Mouse (Mus musculus): ENCODE measurements around the gene Il4i1. TPM values are rescaled to one million over a fixed set of nuclear protein-coding genes. Genes with fewer than 3 reads are reported as not detected.

Il4i1 gene
- polyA plus RNA-seq, 1 experiment from 2014 or later, result 0.78 TPM

DNA sequence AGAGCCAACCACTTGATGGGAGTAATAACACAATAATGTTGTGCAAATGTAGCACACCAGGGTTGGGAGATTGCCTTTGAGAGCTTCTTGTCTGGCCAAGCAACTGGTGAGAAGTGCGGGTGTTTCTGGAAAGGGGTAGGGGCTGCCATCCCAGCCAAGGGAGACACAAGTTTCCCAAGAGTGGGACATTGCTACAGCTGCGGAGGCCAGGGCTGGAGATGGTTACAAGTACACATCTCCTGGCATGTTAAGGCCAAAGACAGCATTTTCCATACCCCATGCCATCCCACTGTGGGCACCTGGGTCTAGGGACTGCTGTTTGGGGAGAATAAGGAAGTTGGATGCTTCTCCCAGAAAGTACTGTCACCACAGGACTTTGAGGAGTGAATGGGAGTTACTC lies 36.9 kb downstream of the Il4i1 start:
- DNase-seq (ENCODE audit: low spot score) (no peak), ATAC-seq (ENCODE audit: low read depth) (no peak)
- H3K36me3 ChIP-seq (ENCODE audit: control insufficient read depth, insufficient read depth, low read length), result peaks cover 18% of the 10 kb centered on the region; the same call in 1 of the 2 replicates
- no peak overlapping the region for H3K4me3 ChIP-seq (ENCODE audit: low read depth, low read length)
- H3K9ac ChIP-seq (ENCODE audit: low read depth, low read length), result no peak overlapping the region
- no peaks in the 10 kb centered on the region for H3K9me3 ChIP-seq (ENCODE audit: control insufficient read depth, low read length)
- no peak overlapping the region; the same call in 1 of the 2 replicates for H3K4me2 ChIP-seq (ENCODE audit: low read depth, low read length)
- WGBS, result 100% methylated on average over 2 of the region's 2 CpGs
- H3K27me3 ChIP-seq (replicated peaks; ENCODE audit: control insufficient read depth, insufficient read depth, low read length), result no peaks in the 10 kb centered on the region
- H3K4me1 ChIP-seq (ENCODE audit: control insufficient read depth, insufficient read depth, low read length), result peaks cover 33% of the 10 kb centered on the region
- no peak overlapping the region for H3K27ac ChIP-seq (replicated peaks; ENCODE audit: low read depth, low read length)

DNA sequence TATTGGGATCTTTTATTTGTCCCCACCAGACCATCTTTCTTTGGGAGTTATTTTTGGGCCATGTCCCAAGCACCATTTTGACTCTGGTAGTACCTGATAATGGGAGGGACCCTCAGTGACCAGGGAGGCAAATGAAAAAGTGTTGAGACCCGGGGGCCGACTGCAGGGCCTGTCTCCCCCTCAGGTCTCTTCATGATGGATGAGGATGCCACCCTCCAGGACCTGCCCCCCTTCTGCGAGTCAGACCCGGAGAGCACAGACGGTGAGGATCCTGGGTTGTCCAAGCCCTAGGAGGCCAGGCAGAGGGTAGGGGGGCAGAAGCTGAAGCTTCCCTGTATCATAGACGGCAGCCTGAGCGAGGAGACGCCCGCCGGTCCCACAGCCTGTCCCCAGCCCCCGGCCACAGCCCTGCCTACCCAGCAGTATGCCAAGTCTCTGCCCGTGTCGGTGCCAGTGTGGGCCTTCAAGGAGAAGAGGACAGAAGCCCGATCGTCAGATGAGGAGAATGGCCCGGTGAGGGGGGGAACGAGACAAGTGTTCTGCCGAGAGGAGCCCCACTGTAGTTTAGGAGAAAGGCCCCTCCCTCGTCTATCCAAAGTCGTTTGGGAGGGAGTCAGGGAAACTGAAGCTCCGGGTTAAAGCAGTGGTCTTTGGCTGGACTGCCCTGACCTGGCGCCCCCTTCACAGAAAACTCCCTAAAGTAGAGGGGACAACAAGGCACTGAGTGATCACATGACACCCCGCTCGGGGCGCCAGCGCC lies 37.6 kb downstream of the Il4i1 start:
- Histone ChIP-seq H3K27ac (replicated peaks; ENCODE audit: low read depth, low read length) (peak overlapping the region; percentile 91), H3K4me2 (ENCODE audit: low read depth, low read length) (peak overlapping the region; percentile 90), H3K4me3 (ENCODE audit: low read depth, low read length) (peak overlapping the region; percentile 50), H3K4me1 (ENCODE audit: control insufficient read depth, insufficient read depth, low read length) (peaks cover 37% of the 10 kb centered on the region), H3K27me3 (replicated peaks; ENCODE audit: control insufficient read depth, insufficient read depth, low read length) (no peaks in the 10 kb centered on the region), H3K9ac (ENCODE audit: low read depth, low read length) (peak overlapping the region; percentile 75), H3K36me3 (ENCODE audit: control insufficient read depth, insufficient read depth, low read length) (peaks cover 18% of the 10 kb centered on the region; the same call in 1 of the 2 replicates), H3K9me3 (ENCODE audit: control insufficient read depth, low read length) (no peaks in the 10 kb centered on the region)
- 34% methylated on average over 25 of the region's 26 CpGs for WGBS
- ATAC-seq (ENCODE audit: low read depth) (no peak), DNase-seq (ENCODE audit: low spot score) (no peak)

DNA sequence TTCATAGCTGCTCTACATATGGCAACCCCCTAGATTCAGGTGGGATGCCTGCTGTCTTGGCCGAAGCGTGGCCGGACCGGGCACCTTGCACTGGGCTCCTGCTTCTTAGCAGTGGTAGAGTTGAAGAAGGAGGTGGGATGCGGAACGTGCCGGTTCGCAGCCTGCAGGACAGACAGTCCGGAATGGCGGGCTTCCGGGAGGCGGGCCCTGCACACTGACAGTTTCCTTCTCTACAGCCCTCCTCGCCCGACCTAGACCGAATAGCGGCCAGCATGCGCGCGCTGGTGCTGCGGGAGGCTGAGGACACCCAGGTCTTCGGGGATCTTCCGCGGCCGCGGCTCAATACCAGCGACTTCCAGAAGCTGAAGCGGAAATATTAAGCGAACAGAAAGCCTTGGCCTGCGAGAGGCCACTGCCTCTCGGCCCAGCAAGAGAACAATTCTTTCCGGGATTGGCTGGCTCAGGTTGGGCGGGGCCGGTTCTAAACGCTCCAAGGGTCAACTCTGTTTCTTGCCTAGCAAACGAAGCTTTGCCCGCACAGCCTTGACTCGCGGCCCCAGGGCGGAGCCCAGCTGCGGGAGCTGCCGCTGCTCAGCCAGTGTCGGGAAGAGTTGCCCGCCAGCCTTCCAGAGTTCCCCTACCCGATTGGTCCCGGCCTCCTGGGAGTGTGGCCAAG lies 38.3 kb downstream of the Il4i1 start:
- H3K9ac ChIP-seq (ENCODE audit: low read depth, low read length), result peak overlapping the region; percentile 75
- H3K4me1 ChIP-seq (ENCODE audit: control insufficient read depth, insufficient read depth, low read length), result peaks cover 37% of the 10 kb centered on the region
- no peaks in the 10 kb centered on the region for H3K9me3 ChIP-seq (ENCODE audit: control insufficient read depth, low read length)

DNA sequence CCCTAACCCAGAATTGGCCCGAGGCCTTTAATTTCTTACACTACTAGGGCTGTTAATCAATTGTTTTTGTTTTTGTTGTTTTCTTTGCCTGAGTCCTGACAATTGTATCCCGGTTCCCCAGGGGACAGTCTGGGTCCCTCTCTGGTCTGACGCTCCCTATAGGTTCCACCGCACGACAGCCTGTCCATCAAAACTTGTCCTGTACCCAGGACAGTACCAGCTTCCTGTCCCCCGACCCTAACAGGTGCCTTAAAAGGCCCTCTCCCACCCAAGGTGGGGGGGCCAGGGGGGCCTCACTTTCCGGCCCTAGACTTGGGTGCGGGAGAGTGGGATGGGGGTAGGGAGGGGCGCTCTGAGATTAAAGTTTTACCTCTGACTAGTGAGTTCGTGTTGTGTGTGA lies 38.8 kb downstream of the Il4i1 start:
- 35% methylated on average over 10 of the region's 10 CpGs for WGBS
- H3K9me3 ChIP-seq (ENCODE audit: control insufficient read depth, low read length), result no peaks in the 10 kb centered on the region
- DNase-seq (ENCODE audit: low spot score) (no peak), ATAC-seq (ENCODE audit: low read depth) (no peak)
- H3K36me3 ChIP-seq (ENCODE audit: control insufficient read depth, insufficient read depth, low read length), result peaks cover 22% of the 10 kb centered on the region; the same call in 1 of the 2 replicates
- H3K4me2 ChIP-seq (ENCODE audit: low read depth, low read length), result peak overlapping the region; percentile 90
- H3K4me3 ChIP-seq (ENCODE audit: low read depth, low read length), result peak overlapping the region; percentile 50
- peak overlapping the region; percentile 75 for H3K9ac ChIP-seq (ENCODE audit: low read depth, low read length)
- no peaks in the 10 kb centered on the region for H3K27me3 ChIP-seq (replicated peaks; ENCODE audit: control insufficient read depth, insufficient read depth, low read length)
- peak overlapping the region; percentile 91 for H3K27ac ChIP-seq (replicated peaks; ENCODE audit: low read depth, low read length)
- peaks cover 37% of the 10 kb centered on the region for H3K4me1 ChIP-seq (ENCODE audit: control insufficient read depth, insufficient read depth, low read length)

More for the DNA sequence above, 38.3 kb downstream of the Il4i1 start:
- WGBS, result 3% methylated on average over 40 of the region's 45 CpGs
- H3K4me3 ChIP-seq (ENCODE audit: low read depth, low read length), result peak overlapping the region; percentile 50
- ATAC-seq (ENCODE audit: low read depth) (peak; percentile 27), DNase-seq (ENCODE audit: low spot score) (peak; percentile 88)
- H3K27me3 ChIP-seq (replicated peaks; ENCODE audit: control insufficient read depth, insufficient read depth, low read length), result no peaks in the 10 kb centered on the region
- peaks cover 18% of the 10 kb centered on the region; the same call in 1 of the 2 replicates for H3K36me3 ChIP-seq (ENCODE audit: control insufficient read depth, insufficient read depth, low read length)
- H3K4me2 ChIP-seq (ENCODE audit: low read depth, low read length), result peak overlapping the region; percentile 90
- H3K27ac ChIP-seq (replicated peaks; ENCODE audit: low read depth, low read length), result peak overlapping the region; percentile 91

DNA sequence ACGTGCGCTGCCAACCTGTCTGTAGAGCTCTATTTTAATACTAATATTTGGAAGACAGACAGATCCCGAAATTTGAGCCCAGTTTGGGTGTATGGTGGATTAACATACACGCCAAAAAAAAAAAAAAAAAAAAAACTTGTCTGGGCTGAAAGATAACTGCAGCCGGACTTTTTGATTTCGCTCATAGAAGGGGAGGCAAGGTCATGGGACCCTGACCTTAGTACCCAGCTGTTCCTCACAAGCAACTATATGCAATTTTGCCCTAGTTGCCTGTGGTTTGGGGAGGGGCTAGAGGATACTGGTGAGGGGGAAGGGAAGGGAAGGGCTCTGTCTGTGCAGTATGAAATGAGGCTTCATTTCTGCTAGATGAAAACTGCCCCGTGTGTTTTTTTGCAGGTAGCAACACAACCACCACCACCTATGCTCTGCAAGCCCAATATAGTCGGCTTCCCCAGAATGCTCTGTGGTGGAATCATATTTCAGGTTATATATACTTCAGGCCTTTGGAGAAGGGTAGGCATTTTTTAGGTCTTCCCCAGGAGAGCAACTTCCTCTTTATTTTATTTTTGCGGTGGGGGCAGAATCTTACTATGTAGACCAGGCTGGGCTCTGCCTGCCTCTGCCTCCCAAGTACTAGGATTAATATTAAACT lies 40.2 kb downstream of the Il4i1 start:
- H3K27ac ChIP-seq (replicated peaks; ENCODE audit: low read depth, low read length), result peak overlapping the region; percentile 85
- H3K9ac ChIP-seq (ENCODE audit: low read depth, low read length), result peak overlapping the region; percentile 89; the same call in 1 of the 2 replicates
- DNase-seq (ENCODE audit: low spot score) (no peak), ATAC-seq (ENCODE audit: low read depth) (no peak)
- H3K9me3 ChIP-seq (ENCODE audit: control insufficient read depth, low read length), result no peaks in the 10 kb centered on the region
- no peaks in the 10 kb centered on the region for H3K27me3 ChIP-seq (replicated peaks; ENCODE audit: control insufficient read depth, insufficient read depth, low read length)
- WGBS, result 63% methylated on average over 9 of the region's 9 CpGs
- peak overlapping the region; percentile 77 for H3K4me3 ChIP-seq (ENCODE audit: low read depth, low read length)
- H3K4me1 ChIP-seq (ENCODE audit: control insufficient read depth, insufficient read depth, low read length), result peaks cover 30% of the 10 kb centered on the region
- H3K4me2 ChIP-seq (ENCODE audit: low read depth, low read length), result peak overlapping the region; percentile 97
- peaks cover 23% of the 10 kb centered on the region; the same call in 1 of the 2 replicates for H3K36me3 ChIP-seq (ENCODE audit: control insufficient read depth, insufficient read depth, low read length)

DNA sequence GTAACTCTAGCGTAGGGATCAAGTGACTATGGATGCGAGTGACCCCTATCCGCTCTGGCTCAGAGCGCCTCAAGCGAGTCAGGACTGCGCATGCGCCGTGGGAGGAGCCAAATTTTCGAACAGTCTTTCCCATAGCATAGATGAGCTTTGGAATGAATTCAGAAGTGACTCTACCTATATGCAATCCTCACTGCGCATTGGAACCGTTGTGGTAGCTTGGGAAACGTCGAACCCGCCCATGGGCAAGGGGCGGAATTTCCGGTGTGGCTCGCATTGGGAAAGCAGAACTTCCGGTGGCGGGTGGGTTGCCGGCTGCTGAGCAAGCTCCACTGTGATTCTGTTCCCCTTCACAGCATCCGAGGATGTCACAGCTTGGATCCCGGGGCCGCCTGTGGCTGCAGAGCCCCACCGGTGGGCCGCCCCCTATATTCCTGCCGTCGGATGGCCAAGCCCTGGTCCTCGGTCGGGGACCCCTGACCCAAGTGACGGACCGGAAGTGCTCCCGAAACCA lies 40.9 kb downstream of the Il4i1 start, which contains the start of gene Pnkp:
Pnkp (plus strand) TSS at position 98 of the 511 bp plus-strand sequence.
- Histone ChIP-seq H3K36me3 (ENCODE audit: control insufficient read depth, insufficient read depth, low read length) (peaks cover 23% of the 10 kb centered on the region), H3K27ac (replicated peaks; ENCODE audit: low read depth, low read length) (peak within 1 kb of the TSS; percentile 85), H3K4me2 (ENCODE audit: low read depth, low read length) (peak within 1 kb of the TSS; percentile 97), H3K4me3 (ENCODE audit: low read depth, low read length) (peak within 1 kb of the TSS; percentile 77), H3K4me1 (ENCODE audit: control insufficient read depth, insufficient read depth, low read length) (peaks cover 30% of the 10 kb centered on the region), H3K27me3 (replicated peaks; ENCODE audit: control insufficient read depth, insufficient read depth, low read length) (no peaks in the 10 kb centered on the region), H3K9me3 (ENCODE audit: control insufficient read depth, low read length) (no peaks in the 10 kb centered on the region), H3K9ac (ENCODE audit: low read depth, low read length) (peak within 1 kb of the TSS; percentile 89)
- 2% methylated on average over 32 of the region's 32 CpGs for WGBS
- ATAC-seq (ENCODE audit: low read depth) (peak; percentile 50), DNase-seq (ENCODE audit: low spot score) (peak; percentile 95)

DNA sequence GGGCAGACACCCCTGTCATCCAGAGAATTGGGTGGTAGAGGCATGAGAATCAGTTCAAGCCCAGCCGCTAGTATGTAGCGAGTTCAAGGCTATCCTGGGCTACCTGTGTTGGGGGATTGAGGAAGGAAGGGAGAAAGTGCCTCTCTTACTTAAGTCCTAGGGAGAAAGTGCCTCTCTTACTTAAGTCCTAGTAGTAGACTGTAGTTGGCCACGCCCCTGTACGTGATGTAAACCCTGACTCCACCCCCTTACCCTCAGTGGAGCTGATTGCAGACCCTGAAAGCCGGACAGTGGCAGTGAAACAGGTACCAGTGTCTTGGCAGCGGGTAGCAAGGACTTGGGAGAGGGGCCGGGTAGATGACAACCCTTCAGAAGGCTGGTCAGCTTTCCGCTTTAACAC lies 41.7 kb downstream of the Il4i1 start:
- H3K4me3 ChIP-seq (ENCODE audit: low read depth, low read length), result peak overlapping the region; percentile 77
- H3K9ac ChIP-seq (ENCODE audit: low read depth, low read length), result peak overlapping the region; percentile 89
- peaks cover 29% of the 10 kb centered on the region for H3K36me3 ChIP-seq (ENCODE audit: control insufficient read depth, insufficient read depth, low read length)
- peak overlapping the region; percentile 97 for H3K4me2 ChIP-seq (ENCODE audit: low read depth, low read length)
- no peaks in the 10 kb centered on the region for H3K9me3 ChIP-seq (ENCODE audit: control insufficient read depth, low read length)
- H3K27me3 ChIP-seq (replicated peaks; ENCODE audit: control insufficient read depth, insufficient read depth, low read length), result no peaks in the 10 kb centered on the region
- ATAC-seq (ENCODE audit: low read depth) (no peak), DNase-seq (ENCODE audit: low spot score) (peak; percentile 52)
- H3K4me1 ChIP-seq (ENCODE audit: control insufficient read depth, insufficient read depth, low read length), result peaks cover 30% of the 10 kb centered on the region
- 30% methylated on average over 8 of the region's 8 CpGs for WGBS
- no peak overlapping the region for H3K27ac ChIP-seq (replicated peaks; ENCODE audit: low read depth, low read length)

DNA sequence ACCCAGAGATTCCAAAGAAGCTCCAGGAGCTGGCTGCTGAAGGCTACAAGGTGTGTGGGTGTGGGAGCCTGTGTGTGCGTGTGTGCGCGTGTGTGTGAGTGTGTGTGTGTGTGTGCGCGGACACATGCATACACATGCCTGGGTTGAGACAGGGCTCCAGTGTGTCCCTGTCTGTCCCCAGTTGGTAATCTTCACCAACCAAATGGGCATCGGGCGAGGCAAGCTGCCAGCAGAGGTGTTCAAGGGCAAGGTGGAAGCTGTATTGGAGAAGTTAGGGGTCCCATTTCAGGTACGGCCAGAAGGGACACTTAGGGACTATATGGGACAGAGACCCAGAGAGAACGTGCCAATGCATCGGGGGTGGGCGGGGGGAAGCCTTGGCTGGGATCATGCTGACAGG lies 43.7 kb downstream of the Il4i1 start:
- peaks cover 19% of the 10 kb centered on the region for H3K4me1 ChIP-seq (ENCODE audit: control insufficient read depth, insufficient read depth, low read length)

More for the DNA sequence above, 43.7 kb downstream of the Il4i1 start:
- H3K4me3 ChIP-seq (ENCODE audit: low read depth, low read length), result no peak overlapping the region
- peaks cover 41% of the 10 kb centered on the region for H3K36me3 ChIP-seq (ENCODE audit: control insufficient read depth, insufficient read depth, low read length)
- ATAC-seq (ENCODE audit: low read depth) (no peak), DNase-seq (ENCODE audit: low spot score) (no peak)
- H3K9me3 ChIP-seq (ENCODE audit: control insufficient read depth, low read length), result no peaks in the 10 kb centered on the region
- no peaks in the 10 kb centered on the region for H3K27me3 ChIP-seq (replicated peaks; ENCODE audit: control insufficient read depth, insufficient read depth, low read length)
- no peak overlapping the region for H3K27ac ChIP-seq (replicated peaks; ENCODE audit: low read depth, low read length)
- H3K9ac ChIP-seq (ENCODE audit: low read depth, low read length), result no peak overlapping the region
- H3K4me2 ChIP-seq (ENCODE audit: low read depth, low read length), result no peak overlapping the region
- WGBS, result 90% methylated on average over 11 of the region's 11 CpGs

Data from embryonic facial prominence, embryonic 14.5 days (tissue).